Mouse (Mus musculus) kidney, adult 2 months (tissue): ENCODE data around the gene Ndufb10. TPM values are rescaled to one million over a fixed set of nuclear protein-coding genes. Genes with fewer than 3 reads are reported as not detected.
A peak's percentile ranks its signal among the peaks of the same experiment; 100 is the strongest.
"Not testable (repeated sequence)": the region's sequence is repeated elsewhere in the genome, so short reads cannot be mapped to it uniquely, and the experiment has no call there.

Experiments
- DNase-seq: peaks from one replicate; pipeline ENCODE4 v3.0.0; 2021
- H3K27ac ChIP-seq: fragments of 200-500 bp; 2 replicates; pipeline ENCODE4 v1.5.1; 2012; ENCODE audit warnings: low read depth, low read length, control low read depth, inconsistent platforms; ENCODE audit not compliant: insufficient read depth
- H3K27me3 ChIP-seq: fragments of 200-500 bp; replicated peaks from 2 replicates; pipeline ENCODE4 v1.6.1; 2012; ENCODE audit warnings: mild to moderate bottlenecking, moderate library complexity, low read length, inconsistent platforms; ENCODE audit not compliant: control insufficient read depth, insufficient read depth
- H3K36me3 ChIP-seq: fragments of 200-500 bp; 2 replicates; pipeline ENCODE4 v1.6.1; 2012; ENCODE audit warnings: mild to moderate bottlenecking, moderate library complexity, low read length, inconsistent platforms; ENCODE audit not compliant: control insufficient read depth, insufficient read depth
- H3K4me1 ChIP-seq: fragments of 200-500 bp; 2 replicates; pipeline ENCODE4 v1.6.1; 2011; ENCODE audit warnings: low read length; ENCODE audit not compliant: control insufficient read depth, insufficient read depth
- H3K4me3 ChIP-seq: fragments of 200-500 bp; 2 replicates; pipeline ENCODE4 v1.5.1; 2011; ENCODE audit warnings: mild to moderate bottlenecking, low read depth, low read length, control low read depth; ENCODE audit not compliant: insufficient read depth
- CTCF ChIP-seq: fragments of 200-500 bp; conservative IDR thresholded peaks from 2 replicates; pipeline ENCODE4 v1.5.1; 2011; ENCODE audit warnings: low read depth, mild to moderate bottlenecking, control low read depth, low read length, moderate library complexity, mixed read lengths; ENCODE audit not compliant: insufficient read depth, insufficient read length
- POLR2A ChIP-seq: fragments of 200-500 bp; IDR thresholded peaks from one replicate; pipeline ENCODE4 v1.6.1; 2011; ENCODE audit warnings: low read depth, low read length, control low read depth
- WGBS: fragments of 180-500 bp; shearing (Covaris S2); methylation state at CpG from one replicate; pipeline ENCODE4 v1.1.7; 2018; 5-methylcytosine and 5-hydroxymethylcytosine counted together
- polyA plus RNA-seq: library from polyadenylated mRNA; depleted of rRNA; stranded (reverse); fragments of >200 nt; gene quantifications from 2 replicates; pipeline ENCODE4 v1.2.3, GENCODE M21; 2012

The Ndufb10 gene
- polyA plus RNA-seq, 1 experiment: 656 TPM

GRCm38 (mm10) chr17:24723881-24724180 lies 447 bp downstream of the Ndufb10 start:
- TF ChIP-seq POLR2A (no peak), CTCF (no peak)
- no peaks in the 10 kb centered on the region; the same call in 1 of the 2 replicates for H3K36me3 ChIP-seq
- WGBS: under 1% methylated on average over 15 of the region's 15 CpGs
- H3K4me1 ChIP-seq: peaks cover 2% of the 10 kb centered on the region; the same call in 1 of the 2 replicates
- no peaks in the 10 kb centered on the region for H3K27me3 ChIP-seq
- peak overlapping the region; percentile 90 for H3K27ac ChIP-seq
- no peak for DNase-seq
- peak overlapping the region; percentile 87 for H3K4me3 ChIP-seq

- no peak for TF ChIP-seq CTCF
- TF ChIP-seq POLR2A: no peak
- Histone ChIP-seq H3K36me3 (no peaks in the 10 kb centered on the region; the same call in 1 of the 2 replicates), H3K4me1 (peaks cover 2% of the 10 kb centered on the region; the same call in 1 of the 2 replicates), H3K27ac (peak overlapping the region; percentile 90), H3K4me3 (peak overlapping the region; percentile 87), H3K27me3 (no peaks in the 10 kb centered on the region)
- no peak for DNase-seq
- WGBS: under 1% methylated on average over 12 of the region's 12 CpGs
These were observed 977 bp downstream of the Ndufb10 start for GRCm38 (mm10) chr17:24723122-24723880.

- TF ChIP-seq CTCF (no peak), POLR2A (no peak)
- Histone ChIP-seq H3K36me3 (no peaks in the 10 kb centered on the region; the same call in 1 of the 2 replicates), H3K4me3 (no peak overlapping the region; the same call in 1 of the 2 replicates), H3K27ac (no peak overlapping the region), H3K4me1 (peaks cover 2% of the 10 kb centered on the region; the same call in 1 of the 2 replicates), H3K27me3 (no peaks in the 10 kb centered on the region)
- DNase-seq: no peak
- WGBS: 31% methylated on average over 13 of the region's 13 CpGs
These were observed 1.9 kb downstream of the Ndufb10 start for GRCm38 (mm10) chr17:24722220-24722924.

GRCm38 (mm10) chr17:24721383-24721955 lies 2.8 kb downstream of the Ndufb10 start:
- not testable (repeated sequence) for H3K27me3 ChIP-seq, H3K36me3 ChIP-seq, DNase-seq, H3K27ac ChIP-seq, H3K4me3 ChIP-seq, H3K4me1 ChIP-seq
- WGBS: 53% methylated on average over 7 of the region's 7 CpGs

GRCm38 (mm10) chr17:24720616-24721015 lies 3.7 kb downstream of the Ndufb10 start:
- DNase-seq, H3K27me3 ChIP-seq, H3K27ac ChIP-seq, H3K4me1 ChIP-seq, H3K36me3 ChIP-seq: not testable (repeated sequence)
- H3K4me3 ChIP-seq: peak overlapping the region; percentile 47
- WGBS: 2% methylated on average over 11 of the region's 11 CpGs

GRCm38 (mm10) chr17:24719494-24720222 lies 4.6 kb downstream of the Ndufb10 start:
- H3K27me3 ChIP-seq: no peaks in the 10 kb centered on the region
- H3K4me3 ChIP-seq: peak overlapping the region; percentile 86
- peak; percentile 99 for DNase-seq
- no peaks in the 10 kb centered on the region; the same call in 1 of the 2 replicates for H3K36me3 ChIP-seq
- peak overlapping the region; percentile 62 for H3K27ac ChIP-seq
- under 1% methylated on average over 61 of the region's 61 CpGs for WGBS
- peak; percentile 82 for TF ChIP-seq POLR2A
- TF ChIP-seq CTCF: no peak
- peaks cover 8% of the 10 kb centered on the region; the same call in 1 of the 2 replicates for H3K4me1 ChIP-seq

GRCm38 (mm10) chr17:24718938-24719337 lies 5.3 kb downstream of the Ndufb10 start:
- peak overlapping the region; percentile 86 for H3K4me3 ChIP-seq
- H3K36me3 ChIP-seq, H3K27ac ChIP-seq, DNase-seq, H3K27me3 ChIP-seq, H3K4me1 ChIP-seq: not testable (repeated sequence)
- WGBS: 61% methylated on average over 5 of the region's 5 CpGs
